Mouse (Mus musculus) monocyte, adult 5-6 weeks (primary cell): ENCODE data around the gene H2-DMb1. TPM values are rescaled to one million over a fixed set of nuclear protein-coding genes. Genes with fewer than 3 reads are reported as not detected.

Experiments used
- ATAC-seq: fragments of 153-309, 156-312 bp; replicated peaks from 2 replicates; pipeline ENCODE4 v1.8.0; 2017; ENCODE audit warnings: mild to moderate bottlenecking; ENCODE audit not compliant: low TSS enrichment, insufficient number of reproducible peaks, severe bottlenecking, poor library complexity, low FRiP score
- total RNA-seq: library from RNA; stranded (forward); fragments of 200-1000, 200-491, 200-594 nt; gene quantifications from 3 replicates; pipeline ENCODE4 v1.2.3, GENCODE M21; 2017

The H2-DMb1 gene
- total RNA-seq, 1 experiment from 2014 or later: 61.5 TPM

GRCm38 (mm10) chr17:34121172-34121878 is 31.5 kb upstream of the H2-DMb1 start:
- 0 out of 2 replicates have a peak, but pooled peaks have one; percentile 2 for ATAC-seq

GRCm38 (mm10) chr17:34121879-34122187 is 31.0 kb upstream of the H2-DMb1 start:
- ATAC-seq: no peak

- peak; percentile 33; the same call in 1 of the 2 replicates for ATAC-seq
Observed at GRCm38 (mm10) chr17:34122188-34122984, 30.5 kb upstream of the H2-DMb1 start, which contains the start of gene Brd2. Brd2 (minus strand) TSS chr17:34122634.

- ATAC-seq: no peak
Observed at GRCm38 (mm10) chr17:34123111-34123510, 29.8 kb upstream of the H2-DMb1 start.

GRCm38 (mm10) chr17:34123518-34123917 is 29.4 kb upstream of the H2-DMb1 start:
- ATAC-seq: no peak

GRCm38 (mm10) chr17:34124649-34125048 is 28.2 kb upstream of the H2-DMb1 start:
- no peak for ATAC-seq

GRCm38 (mm10) chr17:34126826-34127420 is 25.9 kb upstream of the H2-DMb1 start:
- ATAC-seq: no peak

- peak; percentile 54 for ATAC-seq
Observed at GRCm38 (mm10) chr17:34127475-34127874, 25.4 kb upstream of the H2-DMb1 start.

GRCm38 (mm10) chr17:34128264-34128937 is 24.5 kb upstream of the H2-DMb1 start:
- no peak for ATAC-seq

- ATAC-seq: no peak
Observed at GRCm38 (mm10) chr17:34128944-34129791, 23.7 kb upstream of the H2-DMb1 start.

- ATAC-seq: 0 out of 2 replicates have a peak, but pooled peaks have one; percentile 7
Observed at GRCm38 (mm10) chr17:34130073-34130947, 22.6 kb upstream of the H2-DMb1 start.

- no peak for ATAC-seq
Observed at GRCm38 (mm10) chr17:34131911-34132310, 21.0 kb upstream of the H2-DMb1 start.

GRCm38 (mm10) chr17:34133289-34133688 is 19.6 kb upstream of the H2-DMb1 start:
- ATAC-seq: no peak

- no peak for ATAC-seq
Observed at GRCm38 (mm10) chr17:34134451-34134850, 18.4 kb upstream of the H2-DMb1 start.

GRCm38 (mm10) chr17:34135297-34136224 is 17.3 kb upstream of the H2-DMb1 start:
- peak; percentile 94 for ATAC-seq

GRCm38 (mm10) chr17:34137601-34138000 is 15.3 kb upstream of the H2-DMb1 start:
- no peak for ATAC-seq
